ENCODE assay signal across 9 mouse cellular contexts in the genomic region with DNA sequence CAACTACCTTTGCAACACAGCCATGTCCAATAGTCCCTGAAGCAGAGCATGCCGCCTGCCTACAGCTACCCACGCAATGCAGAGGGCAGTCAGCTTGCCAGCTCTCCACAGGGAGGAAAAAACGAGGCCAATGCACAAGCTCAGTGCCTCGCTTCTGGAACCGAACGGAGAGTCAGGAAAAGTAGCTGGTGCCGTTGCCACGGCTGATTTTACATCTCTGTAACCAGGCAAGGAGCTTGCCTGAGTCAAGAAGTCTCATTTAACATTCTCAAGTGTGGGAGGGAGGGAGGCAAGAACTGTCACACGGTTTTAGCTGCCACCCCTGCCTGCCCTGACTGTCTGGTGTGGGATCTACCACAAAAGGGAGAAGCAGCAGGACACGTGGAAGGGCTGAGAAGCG. TPM values are rescaled to one million over a fixed set of nuclear protein-coding genes. Genes with fewer than 3 reads are reported as not detected.
DNase-seq lines count a peak whose midpoint lies in the region.
"Had no signal": no experiment of that assay in that cellular context is flagged by ENCODE, and none has a peak within 500 bp of the region (broad histone marks: within the 10 kb centered on the region; RNA-seq: fewer than 3 reads in every experiment).

No protein-coding gene starts in this region.

- DNase-seq in layer of hippocampus, adult 11-12 months (ENCODE audit: low spot score): peak; percentile 66
- DNase-seq in layer of hippocampus, adult 9-10 months (ENCODE audit: low spot score): no peak
- peak; percentile 96 to 97 for DNase-seq in cerebellum, postnatal 10 days
- peak; percentile 56 to 71 for DNase-seq in layer of hippocampus, postnatal 14 days (ENCODE audit: low spot score in 2 of 2)
- DNase-seq in right cerebral cortex, postnatal 25 days: peak; percentile 79
- no peak for DNase-seq in liver
- DNase-seq in kidney, postnatal 36 days: no peak
- no peak for DNase-seq in thymus, postnatal 25 days
- DNase-seq: liver, embryonic 13.5 days had no signal

RNA-seq across cellular contexts. Expression of a gene that starts 54.4 kb away (rescaled TPM):
- 1,000 to 10,000 TPM in 1 of 2 experiments, 100 to 1,000 TPM in 1; 997 to 1,016 TPM for total RNA-seq in layer of hippocampus, postnatal 14 days (2021)

Comparison
In these comparisons a context has a peak if more than half of its experiments do, and no peak if none do; other contexts are left out.
1. DNase-seq: peak in layer of hippocampus, adult 11-12 months (single experiment), cerebellum, postnatal 10 days (2 of 2), layer of hippocampus, postnatal 14 days (2 of 2) and right cerebral cortex, postnatal 25 days (single experiment); none in layer of hippocampus, adult 9-10 months (single experiment), liver (single experiment), kidney, postnatal 36 days (0 of 2) and thymus, postnatal 25 days (single experiment).